Mouse (Mus musculus) CH12.LX (cell line): ENCODE data around the gene Cep295.

Experiments
- CHD2 ChIP-seq: IDR thresholded peaks from 2 replicates; pipeline ENCODE4 v1.6.1; 2011; ENCODE audit warnings: low read length, improper control_type of control experiment
- CTCF ChIP-seq, 2 experiments: IDR thresholded peaks in 1 of 2; conservative IDR thresholded peaks in 1 of 2; 2 replicates each; pipeline ENCODE4 v1.5.1; 2011 to 2012; ENCODE audit warnings: low read depth in 2 of 2, low read length in 2 of 2, improper control_type of control experiment in 1 of 2, inconsistent platforms in 1 of 2, mild to moderate bottlenecking in 1 of 2, moderate library complexity in 1 of 2
- EP300 ChIP-seq: IDR thresholded peaks from 2 replicates; pipeline ENCODE4 v1.6.1; 2011; ENCODE audit warnings: low read length, improper control_type of control experiment
- JUND ChIP-seq: conservative IDR thresholded peaks from 2 replicates; pipeline ENCODE4 v1.6.1; 2011; ENCODE audit warnings: low read depth, low read length, improper control_type of control experiment
- NRF1 ChIP-seq: IDR thresholded peaks from 2 replicates; pipeline ENCODE4 v1.6.1; 2014; ENCODE audit warnings: low read depth, mild to moderate bottlenecking, inconsistent platforms, low read length, improper control_type of control experiment, moderate library complexity
- POLR2A ChIP-seq: IDR thresholded peaks from 2 replicates; pipeline ENCODE4 v1.6.1; 2011; ENCODE audit warnings: low read depth, mild to moderate bottlenecking, improper control_type of control experiment, low read length
- RCOR1 ChIP-seq: conservative IDR thresholded peaks from 2 replicates; pipeline ENCODE4 v1.6.1; 2012; ENCODE audit warnings: low read depth, mild to moderate bottlenecking, inconsistent platforms, low read length, improper control_type of control experiment
- TBP ChIP-seq: conservative IDR thresholded peaks from 2 replicates; pipeline ENCODE4 v1.6.1; 2011; ENCODE audit warnings: low read depth, low read length, improper control_type of control experiment

GRCm38 (mm10) chr9:15307257-15307656 is 50.3 kb downstream of the Cep295 start:
- TF ChIP-seq CHD2 (no peak), NRF1 (no peak), EP300 (no peak), RCOR1 (no peak), JUND (no peak), TBP (no peak), POLR2A (no peak; the same call in 1 of the 2 replicates), CTCF (conservative IDR thresholded peaks at IDR 0.05 in 1 of 2, IDR thresholded peaks at IDR 0.05 in 1 of 2; ENCODE audit: low read depth in 2 of 2, low read length in 2 of 2) (no peak)
